Mouse (Mus musculus): ENCODE results near the gene Sesn1.

DNA sequence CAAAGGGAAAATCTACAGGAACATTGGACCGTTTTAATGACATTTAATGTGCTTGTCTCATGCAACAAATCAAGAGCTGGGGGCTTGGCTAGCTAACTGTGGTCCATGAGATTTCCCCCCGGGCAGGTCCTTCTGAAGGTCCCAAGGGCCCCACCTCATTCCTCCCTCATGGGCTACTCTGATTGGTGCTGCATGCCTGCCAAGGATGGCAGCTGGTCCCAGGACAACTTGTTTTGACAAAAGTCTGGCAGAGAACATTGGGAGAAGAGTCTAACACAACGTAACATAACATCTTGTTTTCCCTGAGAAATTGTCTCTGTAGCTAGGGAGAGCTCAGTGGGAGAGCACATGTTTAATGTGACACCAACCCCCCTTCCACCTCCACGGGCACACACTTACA lies 126.4 kb downstream of the Sesn1 start:
- TF ChIP-seq CTCF (IDR thresholded peaks at IDR 0.05; ENCODE audit: low read depth, low read length) (no peak), GATA1 (IDR thresholded peaks at IDR 0.05; ENCODE audit: borderline replicate concordance, low read length) (no peak), POLR2AphosphoS5 (IDR thresholded peaks at IDR 0.05; ENCODE audit: insufficient replicate concordance, low read depth, low read length) (no peak)

Data from G1E (cell line).